Mouse (Mus musculus) hindbrain, embryonic 13.5 days (tissue): ENCODE measurements around the gene Fut4. TPM values are rescaled to one million over a fixed set of nuclear protein-coding genes. Genes with fewer than 3 reads are reported as not detected.

Experiments
- ATAC-seq: fragments of 200-750 bp; cut with Nextera tagmentation; 2 replicates; pipeline ENCODE4 v1.8.0; 2017; ENCODE audit warnings: moderate TSS enrichment; ENCODE audit not compliant: low FRiP score
- H3K27ac ChIP-seq: fragments of 300-500 bp; sonication (generic); 2 replicates; pipeline ENCODE4 v1.5.1; 2015; ENCODE audit warnings: inconsistent platforms, mild to moderate bottlenecking, moderate library complexity
- H3K27me3 ChIP-seq: fragments of 300-500 bp; sonication (generic); 2 replicates; pipeline ENCODE4 v1.6.1; 2015; ENCODE audit warnings: mild to moderate bottlenecking, inconsistent platforms
- H3K36me3 ChIP-seq: fragments of 300-500 bp; sonication (generic); 2 replicates; pipeline ENCODE4 v1.6.1; 2015; ENCODE audit warnings: mild to moderate bottlenecking, inconsistent platforms
- H3K4me1 ChIP-seq: fragments of 300-500 bp; sonication (generic); replicated peaks from 2 replicates; pipeline ENCODE4 v1.6.1; 2015; ENCODE audit warnings: inconsistent platforms
- H3K4me2 ChIP-seq: fragments of 300-500 bp; sonication (generic); 2 replicates; pipeline ENCODE4 v1.6.1; 2015; ENCODE audit warnings: inconsistent platforms, mild to moderate bottlenecking, moderate library complexity
- H3K4me3 ChIP-seq: fragments of 300-500 bp; sonication (generic); 2 replicates; pipeline ENCODE4 v1.5.1; 2015; ENCODE audit warnings: mild to moderate bottlenecking, inconsistent platforms
- H3K9ac ChIP-seq: fragments of 300-500 bp; sonication (generic); 2 replicates; pipeline ENCODE4 v1.6.1; 2015; ENCODE audit warnings: mild to moderate bottlenecking, inconsistent platforms
- H3K9me3 ChIP-seq: fragments of 300-500 bp; sonication (generic); 2 replicates; pipeline ENCODE4 v1.6.1; 2016; ENCODE audit warnings: inconsistent platforms
- WGBS: fragments of 180-500 bp; shearing (Covaris S2); methylation state at CpG from one replicate; pipeline ENCODE4 v1.1.7; 2015; 5-methylcytosine and 5-hydroxymethylcytosine counted together
- polyA plus RNA-seq: library from polyadenylated mRNA; unstranded; fragments of >200 nt; fragmentation: Nextera tagmentation; extraction: Ambion mirVana; gene quantifications from 2 replicates; pipeline ENCODE4 v1.2.1, GENCODE M21; 2015

The Fut4 gene
- polyA plus RNA-seq: 1.2 and 1.3 TPM in 2 replicates

DNA sequence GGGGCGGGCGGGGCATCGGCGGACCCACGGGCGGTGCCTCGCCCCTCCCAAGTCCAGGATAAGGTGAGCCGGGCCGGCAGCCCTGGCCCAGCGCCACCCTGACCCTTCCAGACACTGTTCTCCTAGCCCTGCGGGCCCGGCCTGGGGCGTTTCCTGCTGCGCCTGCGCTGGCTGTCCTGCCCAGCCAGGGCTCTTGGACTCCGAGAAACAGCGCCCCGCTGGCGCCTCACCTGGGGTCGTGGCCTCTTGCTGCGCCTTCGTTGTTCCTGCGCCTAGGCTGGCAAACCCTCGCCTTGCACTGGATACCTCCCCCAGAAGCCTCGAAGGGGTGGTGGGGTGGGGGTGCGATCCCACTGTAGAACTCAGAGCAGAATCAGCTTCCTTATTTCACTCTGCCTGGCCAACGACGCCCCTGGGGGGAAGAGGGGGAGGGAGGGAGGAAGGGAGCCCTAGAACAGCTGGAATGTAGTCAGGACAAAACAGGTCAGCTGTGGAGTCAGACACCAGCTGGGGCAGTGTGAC, at the start of gene Fut4:
Fut4 (minus strand) TSS at position 393 of the 522 bp plus-strand sequence.
- Histone ChIP-seq H3K27ac (no peak within 1 kb of the TSS; the same call in 1 of the 2 replicates), H3K9me3 (no peaks in the 10 kb centered on the region), H3K4me1 (peaks cover 16% of the 10 kb centered on the region), H3K4me2 (peak within 1 kb of the TSS; percentile 86), H3K27me3 (peaks cover 22% of the 10 kb centered on the region), H3K36me3 (no peaks in the 10 kb centered on the region), H3K4me3 (peak within 1 kb of the TSS; percentile 56), H3K9ac (peak within 1 kb of the TSS; percentile 76)
- WGBS: under 1% methylated on average over 23 of the region's 28 CpGs
- peak; percentile 89 for ATAC-seq

DNA sequence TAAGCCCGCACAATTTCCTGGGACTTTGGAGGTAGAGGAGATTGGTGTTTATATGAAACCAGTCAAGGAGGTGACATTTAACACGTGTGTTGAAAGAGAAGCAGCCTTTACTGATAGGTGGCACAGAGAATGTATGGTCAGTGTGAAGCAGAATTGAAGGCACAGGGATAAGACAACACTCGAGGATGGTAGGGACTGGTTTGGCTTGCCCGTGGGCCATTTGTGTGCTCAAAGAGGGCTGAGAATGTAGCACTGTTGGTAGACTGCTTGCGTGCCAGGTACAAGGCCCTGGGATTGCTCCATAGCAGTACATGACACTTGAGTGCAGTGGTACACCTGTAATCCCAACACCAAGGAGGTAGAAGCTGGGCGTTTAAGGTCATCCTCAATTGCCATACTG, 35.2 kb upstream of the Fut4 start:
- H3K27ac ChIP-seq: no peak overlapping the region
- H3K4me3 ChIP-seq: no peak overlapping the region
- no peak overlapping the region for H3K4me2 ChIP-seq
- H3K9ac ChIP-seq: no peak overlapping the region
- no peaks in the 10 kb centered on the region for H3K27me3 ChIP-seq
- peaks cover 11% of the 10 kb centered on the region for H3K4me1 ChIP-seq
- ATAC-seq: no peak
- no peaks in the 10 kb centered on the region for H3K9me3 ChIP-seq
- peaks cover 40% of the 10 kb centered on the region for H3K36me3 ChIP-seq
- WGBS: 93% methylated on average over 6 of the region's 6 CpGs

DNA sequence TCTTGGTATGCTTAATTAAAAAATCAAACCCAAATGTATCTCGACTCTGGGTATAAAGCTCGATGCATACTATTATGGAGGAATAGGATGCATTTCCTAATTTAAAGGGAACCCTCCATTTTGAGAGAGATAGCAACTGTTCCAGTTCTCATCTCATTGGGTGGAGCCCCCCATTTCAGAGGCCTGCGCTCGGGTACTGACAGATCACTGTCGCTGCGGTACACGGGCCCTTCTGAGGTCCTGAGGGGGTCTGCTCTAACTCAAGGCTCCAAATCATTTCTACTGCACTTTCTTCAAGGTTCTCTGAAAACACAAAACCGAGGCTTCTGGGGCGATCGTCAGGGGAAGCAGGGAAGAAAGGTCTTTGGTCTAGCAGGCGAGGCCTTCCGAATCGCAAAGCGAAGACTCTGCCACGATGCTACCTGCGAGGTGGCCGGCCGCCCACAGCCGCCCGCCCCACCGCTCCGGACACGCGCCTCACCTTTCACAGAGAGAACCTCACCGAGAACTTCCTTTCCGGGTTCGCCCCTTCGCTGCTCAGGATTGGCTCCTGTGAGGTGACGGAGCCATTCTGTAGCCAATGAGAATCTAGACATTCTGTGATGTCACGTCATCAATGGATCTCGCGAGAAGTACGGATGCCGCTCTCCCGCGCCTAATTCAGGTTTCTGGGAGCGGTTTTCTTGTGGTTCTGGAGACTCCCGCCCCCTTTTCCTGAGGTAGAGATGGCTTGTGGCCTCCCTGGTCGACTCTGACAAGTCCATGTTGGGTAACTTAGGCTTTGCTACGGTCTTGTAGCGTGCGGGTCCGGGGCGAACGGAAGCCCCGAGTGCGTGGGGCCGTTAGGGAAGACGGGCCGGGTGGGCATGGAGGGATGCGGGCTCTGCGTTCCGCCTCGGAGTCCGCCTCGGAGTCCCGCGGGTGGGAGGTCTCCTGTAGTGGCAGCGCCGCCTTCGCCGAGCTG, 32.1 kb upstream of the Fut4 start, which contains the start of the genes Mre11a and Ankrd49:
Mre11a (plus strand) TSS at position 616 of the 964 bp plus-strand sequence.
Ankrd49 (minus strand) TSS at position 818 of the 964 bp plus-strand sequence.
- Histone ChIP-seq H3K27ac (peak within 1 kb of the TSS; percentile 96), H3K4me2 (peak within 1 kb of the TSS; percentile 83), H3K27me3 (no peaks in the 10 kb centered on the region), H3K9me3 (no peaks in the 10 kb centered on the region), H3K4me1 (peaks cover 11% of the 10 kb centered on the region), H3K9ac (peak within 1 kb of the TSS; percentile 86), H3K4me3 (peak within 1 kb of the TSS; percentile 73), H3K36me3 (peaks cover 43% of the 10 kb centered on the region)
- peak; percentile 100 for ATAC-seq
- WGBS: under 1% methylated on average over 62 of the region's 62 CpGs

DNA sequence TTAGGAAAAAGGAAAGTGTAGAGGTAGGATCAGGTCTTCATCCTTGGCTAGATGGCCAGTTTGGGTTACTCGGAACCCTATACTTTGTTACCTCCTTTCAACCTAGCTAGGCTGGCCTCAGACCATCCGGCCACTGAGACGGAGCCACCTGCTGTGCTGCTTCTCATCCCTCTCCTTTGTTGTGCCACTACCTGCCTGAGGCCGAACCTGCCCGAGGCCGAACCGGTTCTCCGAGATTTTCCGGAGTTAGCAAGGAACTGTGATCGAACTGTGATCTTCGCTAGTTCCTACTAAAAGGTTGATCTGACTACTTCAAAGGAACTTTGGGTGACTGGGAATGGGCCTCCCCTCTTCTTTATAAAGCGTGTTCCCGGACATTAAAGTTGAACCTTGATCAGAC, 26.1 kb upstream of the Fut4 start:
- Histone ChIP-seq H3K9ac (no peak overlapping the region), H3K27me3 (no peaks in the 10 kb centered on the region), H3K4me2 (no peak overlapping the region), H3K4me3 (no peak overlapping the region), H3K27ac (no peak overlapping the region), H3K9me3 (no peaks in the 10 kb centered on the region), H3K36me3 (peaks cover 21% of the 10 kb centered on the region), H3K4me1 (no peaks in the 10 kb centered on the region)
- no peak for ATAC-seq
- 39% methylated on average over 13 of the region's 13 CpGs for WGBS

DNA sequence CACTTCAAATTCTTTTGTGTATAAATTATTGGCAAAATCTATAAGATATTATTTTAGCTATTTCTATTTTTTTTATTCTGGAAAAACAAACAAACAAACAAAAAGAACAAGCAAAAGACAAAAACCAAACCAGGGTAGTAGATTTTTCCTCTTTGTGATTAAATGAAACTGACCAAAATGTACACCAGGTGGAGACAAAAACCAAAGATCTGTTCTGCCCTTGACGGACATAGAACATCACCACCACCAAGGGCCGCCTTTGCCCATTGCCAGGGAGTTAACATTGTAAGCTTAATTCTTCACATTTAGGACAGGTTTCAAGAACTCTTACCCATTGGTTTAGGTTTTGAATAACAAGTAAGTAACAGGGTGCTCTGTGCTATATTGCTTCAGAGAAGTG, 21.6 kb upstream of the Fut4 start:
- ATAC-seq: no peak
- H3K9me3 ChIP-seq: no peaks in the 10 kb centered on the region
- H3K9ac ChIP-seq: no peak overlapping the region
- peaks cover 18% of the 10 kb centered on the region for H3K4me1 ChIP-seq
- H3K4me3 ChIP-seq: no peak overlapping the region
- 53% methylated on average over 2 of the region's 2 CpGs for WGBS
- no peak overlapping the region for H3K4me2 ChIP-seq
- H3K27me3 ChIP-seq: peaks cover 8% of the 10 kb centered on the region; the same call in 1 of the 2 replicates
- H3K27ac ChIP-seq: no peak overlapping the region
- H3K36me3 ChIP-seq: no peaks in the 10 kb centered on the region

DNA sequence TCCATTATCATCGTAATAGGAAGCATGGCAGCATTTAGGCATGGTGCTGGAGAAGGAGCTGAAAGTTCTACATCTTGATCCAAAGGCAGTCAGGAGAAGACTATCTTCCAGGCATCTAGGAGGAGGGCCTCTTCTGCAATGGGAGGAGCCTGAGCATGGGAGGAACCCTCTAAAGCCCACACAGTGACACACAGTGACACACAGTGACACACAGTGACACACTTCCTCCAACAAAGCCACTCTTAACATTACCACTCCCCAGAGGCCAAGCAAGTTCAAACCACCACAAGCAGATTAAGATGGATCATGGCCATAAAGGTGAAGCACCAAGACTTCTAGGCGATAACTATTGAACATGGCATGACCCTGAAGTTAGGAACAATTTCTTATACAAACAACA, 19.9 kb upstream of the Fut4 start:
- H3K9ac ChIP-seq: no peak overlapping the region
- ATAC-seq: no peak
- no peak overlapping the region for H3K4me3 ChIP-seq
- no peaks in the 10 kb centered on the region for H3K36me3 ChIP-seq
- no peak overlapping the region for H3K27ac ChIP-seq
- no peak overlapping the region for H3K4me2 ChIP-seq
- H3K9me3 ChIP-seq: no peaks in the 10 kb centered on the region
- peaks cover 23% of the 10 kb centered on the region for H3K4me1 ChIP-seq
- peaks cover 8% of the 10 kb centered on the region; the same call in 1 of the 2 replicates for H3K27me3 ChIP-seq
- 91% methylated on average over 2 of the region's 2 CpGs for WGBS

DNA sequence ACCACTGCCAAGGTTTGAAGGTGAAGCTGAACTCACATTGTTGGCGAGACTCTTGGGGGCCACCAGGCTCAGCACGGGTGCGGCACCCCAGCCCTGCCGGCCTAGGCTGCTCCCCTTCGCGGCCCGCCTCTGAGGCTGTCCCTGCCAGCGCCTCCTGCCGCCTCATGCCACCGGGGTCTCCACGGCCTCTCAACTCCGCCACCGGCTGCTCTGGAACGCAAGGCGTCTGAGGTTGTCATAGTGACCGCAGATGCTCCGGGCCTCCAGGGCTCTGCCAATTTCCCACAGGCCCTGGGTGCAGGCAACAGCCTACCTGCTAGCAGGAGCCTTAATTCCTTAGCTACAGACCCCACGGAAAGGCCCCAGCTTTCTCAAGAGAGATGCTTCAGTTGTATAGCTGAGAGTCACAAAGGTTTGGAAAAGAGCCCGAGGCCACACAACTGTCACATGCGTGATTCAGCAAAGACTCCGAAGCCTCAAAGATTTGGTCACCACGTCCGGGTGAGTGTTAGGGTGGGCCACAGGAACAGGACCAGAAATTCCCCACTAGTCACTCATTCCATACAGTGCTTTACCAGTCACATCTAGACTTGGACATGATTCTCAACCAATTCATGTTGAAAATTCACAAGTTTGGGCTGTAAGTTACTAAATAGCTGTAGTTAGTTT, 18.7 kb upstream of the Fut4 start, which contains the start of gene 1700012B09Rik:
1700012B09Rik (minus strand) TSS at position 228 of the 669 bp plus-strand sequence.
- Histone ChIP-seq H3K4me2 (peak within 1 kb of the TSS; percentile 39), H3K27ac (no peak within 1 kb of the TSS), H3K36me3 (no peaks in the 10 kb centered on the region), H3K4me1 (peaks cover 23% of the 10 kb centered on the region), H3K9ac (peak within 1 kb of the TSS; percentile 55), H3K27me3 (peaks cover 8% of the 10 kb centered on the region; the same call in 1 of the 2 replicates), H3K9me3 (no peaks in the 10 kb centered on the region), H3K4me3 (no peak within 1 kb of the TSS)
- peak; percentile 61; the same call in 1 of the 2 replicates for ATAC-seq
- WGBS: 17% methylated on average over 23 of the region's 23 CpGs

DNA sequence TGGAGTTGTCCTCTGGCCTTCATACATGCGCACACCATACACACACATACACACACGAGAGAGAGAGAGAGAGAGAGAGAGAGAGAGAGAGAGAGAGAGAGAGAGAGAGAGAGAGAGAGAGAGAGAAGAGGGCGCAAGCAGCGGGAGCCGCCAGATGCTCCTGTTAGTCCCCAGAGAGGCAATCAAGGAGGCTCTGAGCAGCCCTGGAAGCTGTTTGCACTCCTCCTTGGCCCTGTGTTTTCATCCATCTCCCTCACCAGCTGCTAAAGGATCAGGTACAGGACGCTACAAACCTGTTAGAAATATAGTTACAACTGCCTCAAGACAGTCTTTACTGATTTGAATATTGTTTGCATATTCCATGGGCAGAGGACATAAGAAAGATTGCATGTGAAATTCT, 17.6 kb upstream of the Fut4 start:
- peak; percentile 37; the same call in 1 of the 2 replicates for ATAC-seq
- H3K4me3 ChIP-seq: no peak overlapping the region
- WGBS: 51% methylated on average over 5 of the region's 6 CpGs

DNA sequence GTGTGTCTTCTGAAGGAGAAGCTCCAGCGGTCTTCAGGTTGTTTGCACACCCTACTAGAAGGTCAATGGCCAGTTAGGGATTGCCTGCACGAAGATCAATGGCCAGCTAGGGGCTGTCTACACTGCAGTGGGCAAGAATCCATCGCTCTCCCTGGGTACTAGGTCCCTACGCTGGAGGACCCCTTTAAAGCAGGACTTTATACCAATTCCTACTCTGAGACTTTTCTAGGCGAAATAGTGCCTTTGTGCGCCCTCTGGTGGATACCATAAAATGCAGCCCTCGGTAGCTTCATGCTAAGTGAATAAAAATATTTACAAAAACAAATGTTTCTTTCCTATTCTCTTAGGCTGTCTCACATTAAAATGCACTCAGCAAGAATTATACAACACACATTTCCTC, 12.6 kb upstream of the Fut4 start:
- no peaks in the 10 kb centered on the region for H3K9me3 ChIP-seq
- peaks cover 10% of the 10 kb centered on the region for H3K4me1 ChIP-seq
- H3K4me2 ChIP-seq: no peak overlapping the region
- 30% methylated on average over 7 of the region's 7 CpGs for WGBS
- no peak overlapping the region for H3K4me3 ChIP-seq
- ATAC-seq: no peak
- 0 out of 2 replicates have a peak, but pooled peaks cover 3% of the 10 kb centered on the region for H3K27me3 ChIP-seq
- H3K9ac ChIP-seq: no peak overlapping the region
- no peaks in the 10 kb centered on the region for H3K36me3 ChIP-seq
- H3K27ac ChIP-seq: no peak overlapping the region

More for the DNA sequence above, 17.6 kb upstream of the Fut4 start:
- Histone ChIP-seq H3K9me3 (no peaks in the 10 kb centered on the region), H3K36me3 (no peaks in the 10 kb centered on the region), H3K4me2 (no peak overlapping the region), H3K27ac (no peak overlapping the region), H3K27me3 (peaks cover 8% of the 10 kb centered on the region; the same call in 1 of the 2 replicates), H3K9ac (0 out of 2 replicates have a peak overlapping the region, but pooled peaks have one; percentile 49), H3K4me1 (peaks cover 23% of the 10 kb centered on the region)

DNA sequence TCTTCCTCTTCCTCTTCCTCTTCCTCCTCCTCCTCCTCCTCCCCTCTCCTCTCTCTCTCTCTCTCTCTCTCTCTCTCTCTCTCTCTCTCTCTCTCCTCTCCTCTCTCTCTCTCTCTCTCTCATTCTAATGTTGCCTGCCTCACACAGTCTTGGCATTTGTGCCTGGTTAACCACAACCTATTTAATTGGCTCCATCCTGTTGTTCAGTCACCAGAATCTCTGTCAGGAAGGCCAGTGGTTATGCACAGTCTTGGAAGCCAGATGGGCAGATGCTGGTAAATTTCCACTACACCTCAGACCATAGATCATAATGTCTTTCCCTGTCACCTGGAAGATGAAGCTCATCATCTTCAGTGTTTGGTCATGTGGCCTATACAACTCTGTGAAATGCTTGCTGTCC, 7.1 kb upstream of the Fut4 start:
- H3K27ac ChIP-seq: no peak overlapping the region
- no peak for ATAC-seq
- H3K4me3 ChIP-seq: no peak overlapping the region
- no peaks in the 10 kb centered on the region for H3K27me3 ChIP-seq
- H3K4me2 ChIP-seq: no peak overlapping the region
- H3K9me3 ChIP-seq: no peaks in the 10 kb centered on the region
- no peaks in the 10 kb centered on the region for H3K4me1 ChIP-seq
- no peak overlapping the region for H3K9ac ChIP-seq
- H3K36me3 ChIP-seq: no peaks in the 10 kb centered on the region

DNA sequence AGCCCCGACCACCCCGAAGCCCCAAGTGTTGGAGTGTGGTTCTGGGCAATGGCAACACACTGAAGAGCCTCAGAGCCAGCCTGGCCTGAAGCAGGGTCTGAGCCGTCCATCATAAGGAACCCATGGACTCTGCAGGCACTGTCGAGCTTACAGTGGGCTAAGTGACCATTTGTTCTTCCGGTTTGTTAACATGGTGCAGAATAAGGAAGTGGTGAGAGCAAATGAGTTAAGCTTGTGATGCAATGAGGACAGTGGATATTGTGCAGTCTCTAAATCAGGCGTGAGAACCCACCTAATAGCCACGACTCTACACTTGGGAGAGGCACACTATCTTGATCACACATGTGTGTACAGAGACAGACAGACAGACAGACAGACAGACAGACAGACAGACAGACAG, 6.4 kb upstream of the Fut4 start:
- no peak for ATAC-seq
- no peak overlapping the region for H3K27ac ChIP-seq
- H3K9ac ChIP-seq: no peak overlapping the region
- H3K36me3 ChIP-seq: no peaks in the 10 kb centered on the region
- H3K27me3 ChIP-seq: no peaks in the 10 kb centered on the region
- no peak overlapping the region for H3K4me2 ChIP-seq
- H3K4me1 ChIP-seq: no peaks in the 10 kb centered on the region
- no peaks in the 10 kb centered on the region for H3K9me3 ChIP-seq
- H3K4me3 ChIP-seq: no peak overlapping the region
- 79% methylated on average over 7 of the region's 7 CpGs for WGBS

DNA sequence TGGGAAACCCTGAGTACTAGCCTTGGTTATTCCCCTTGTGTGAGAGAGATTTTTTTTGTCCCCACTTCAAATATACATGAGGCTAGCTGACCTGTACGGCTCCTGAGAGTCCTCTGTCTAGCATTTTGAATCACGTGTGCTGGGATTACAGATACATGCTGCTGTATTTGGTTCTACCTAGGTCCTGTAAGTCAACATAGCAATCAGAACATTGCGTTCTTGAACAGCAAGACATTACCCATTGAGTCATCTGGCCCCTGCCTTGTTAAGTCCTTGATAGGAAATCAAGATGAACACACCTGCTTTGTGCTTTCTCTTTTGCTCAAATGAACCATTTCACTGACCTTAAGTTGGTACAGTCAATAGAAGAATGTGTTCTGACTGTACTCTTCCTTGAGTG, 2.3 kb upstream of the Fut4 start:
- peaks cover 16% of the 10 kb centered on the region for H3K4me1 ChIP-seq
- peaks cover 18% of the 10 kb centered on the region for H3K27me3 ChIP-seq
- WGBS: 91% methylated on average over 3 of the region's 3 CpGs
- H3K36me3 ChIP-seq: no peaks in the 10 kb centered on the region
- no peaks in the 10 kb centered on the region for H3K9me3 ChIP-seq
- H3K9ac ChIP-seq: no peak overlapping the region
- no peak overlapping the region for H3K4me2 ChIP-seq
- no peak overlapping the region for H3K4me3 ChIP-seq
- no peak overlapping the region for H3K27ac ChIP-seq
- no peak for ATAC-seq
